Mouse (Mus musculus) brain, embryonic 14.5 days (tissue): ENCODE measurements around the gene Zfp870.

Experiments used
- CTCF ChIP-seq: fragments of 200-500 bp; IDR thresholded peaks from 2 replicates; pipeline ENCODE4 v1.5.1; 2012; ENCODE audit warnings: inconsistent platforms, mild to moderate bottlenecking, moderate library complexity, borderline replicate concordance; ENCODE audit not compliant: insufficient read depth, insufficient read length; ENCODE audit errors: extremely low read depth
- POLR2A ChIP-seq: fragments of 200-500 bp; IDR thresholded peaks from 2 replicates; pipeline ENCODE4 v1.6.1; 2012; ENCODE audit warnings: mild to moderate bottlenecking, inconsistent platforms, borderline replicate concordance; ENCODE audit not compliant: poor library complexity, insufficient read depth, insufficient read length, severe bottlenecking; ENCODE audit errors: extremely low read depth

DNA sequence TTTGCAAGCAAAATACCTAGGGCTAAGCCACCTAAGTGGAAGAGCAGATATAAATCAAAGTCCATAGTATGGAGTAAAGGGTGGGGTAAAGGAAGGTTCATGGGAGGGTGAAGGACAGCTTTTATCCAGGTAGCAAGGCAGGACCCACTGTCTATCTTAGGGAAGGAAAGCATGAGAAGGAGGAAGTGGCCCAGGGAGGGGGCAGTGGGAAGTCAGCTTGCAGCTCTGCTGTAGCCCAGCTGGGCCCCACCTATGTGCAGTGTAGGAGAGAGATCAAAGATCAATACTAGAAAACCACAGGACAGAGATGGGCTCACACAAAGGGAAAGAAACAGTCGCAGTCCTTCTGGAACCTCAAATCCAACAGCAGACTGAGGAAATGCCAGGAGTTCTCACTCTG lies 24.6 kb upstream of the Zfp870 start:
- no peak for TF ChIP-seq CTCF
- no peak for TF ChIP-seq POLR2A
